Mouse (Mus musculus) cerebellum, postnatal 10 days (tissue): ENCODE data around the gene Cdc37.
"Not testable (repeated sequence)": the region's sequence is repeated elsewhere in the genome, so short reads cannot be mapped to it uniquely, and the experiment has no call there.

ENCODE experiments used
- DNase-seq, 2 experiments: peaks; one replicate each; pipeline ENCODE4 v3.0.0; 2021; ENCODE audit warnings: mixed read lengths in 2 of 2

Gene Cdc37

DNA sequence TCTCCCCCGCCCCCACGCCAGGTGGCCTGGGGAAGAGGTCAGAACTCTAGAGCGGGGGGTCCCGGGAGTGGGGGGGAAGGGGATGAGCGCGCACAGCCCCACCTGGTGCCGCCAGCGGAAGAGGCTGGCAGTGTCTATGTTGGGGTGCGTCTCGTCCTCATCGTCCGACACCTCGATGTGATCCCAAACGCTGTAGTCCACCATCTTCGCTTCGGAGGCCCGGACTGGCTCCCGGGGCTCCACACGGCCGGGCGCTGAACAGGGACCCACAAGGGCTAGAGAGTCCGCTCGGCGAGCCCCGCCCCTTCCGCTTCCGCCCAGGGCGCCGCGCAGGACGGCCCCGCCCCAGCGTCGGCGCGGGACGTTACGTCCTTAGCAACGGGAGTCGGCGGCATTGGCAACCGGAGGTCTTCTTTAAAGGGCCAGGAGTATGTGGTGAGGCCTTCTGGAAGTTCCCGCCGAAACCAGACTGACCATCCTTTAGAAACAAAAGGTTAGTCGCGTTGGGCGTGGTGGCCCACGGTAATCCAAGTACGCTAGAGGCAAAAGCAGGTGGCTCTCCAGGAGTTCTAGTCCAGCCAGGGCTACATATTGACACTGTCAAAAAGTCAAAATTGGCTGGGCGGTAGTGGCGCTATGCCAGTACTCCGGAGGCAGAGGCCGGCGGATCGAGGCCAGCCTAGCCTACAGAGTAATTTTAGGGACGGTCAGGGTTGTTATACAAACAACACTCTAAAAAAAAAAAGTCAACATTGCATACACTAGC lies at the start of gene Cdc37:
TSS of gene Cdc37 (minus strand) at position 329 of the 766 bp plus-strand sequence.
- peak; percentile 97 for DNase-seq

DNA sequence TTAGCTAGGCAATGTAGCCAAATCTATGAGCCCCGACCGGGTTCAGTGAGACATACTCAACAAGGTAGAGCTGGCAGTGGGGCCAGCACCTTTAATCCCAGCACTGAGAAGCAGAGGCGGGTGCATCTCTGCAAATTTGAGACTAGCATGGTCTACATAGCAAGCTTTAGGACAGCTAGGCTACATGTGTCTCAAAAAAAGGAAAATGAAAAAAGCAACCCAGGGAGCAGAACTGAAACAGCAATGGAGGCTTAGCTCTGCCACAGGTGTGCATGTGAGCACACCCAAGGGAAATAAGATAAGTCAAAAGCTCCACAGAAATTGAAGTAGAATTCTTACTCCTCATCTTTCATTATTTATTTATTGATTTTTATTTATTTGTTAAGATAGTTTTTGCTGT lies 49.2 kb upstream of the Cdc37 start:
- no peak for DNase-seq

DNA sequence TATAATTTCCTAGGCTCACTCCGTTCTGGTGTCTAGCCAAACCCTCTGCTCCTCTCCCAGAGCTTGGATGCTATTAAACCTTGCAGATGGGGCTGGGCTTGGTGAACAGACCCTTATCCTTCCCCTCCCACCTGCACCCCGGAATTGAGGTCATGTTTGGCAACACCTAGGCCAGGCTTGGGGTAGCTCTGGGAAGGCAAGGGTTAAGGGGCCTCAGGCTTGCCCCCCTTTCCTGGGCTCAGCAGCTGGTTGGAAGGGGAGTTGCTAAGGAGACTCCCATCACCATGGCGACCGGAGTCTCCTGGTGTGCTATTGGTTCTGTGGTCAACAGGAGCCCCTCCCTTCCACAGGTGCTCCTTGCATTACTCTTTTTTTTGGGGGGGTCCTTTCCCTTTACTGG lies 48.2 kb upstream of the Cdc37 start:
- peak; percentile 83 to 87 for DNase-seq

DNA sequence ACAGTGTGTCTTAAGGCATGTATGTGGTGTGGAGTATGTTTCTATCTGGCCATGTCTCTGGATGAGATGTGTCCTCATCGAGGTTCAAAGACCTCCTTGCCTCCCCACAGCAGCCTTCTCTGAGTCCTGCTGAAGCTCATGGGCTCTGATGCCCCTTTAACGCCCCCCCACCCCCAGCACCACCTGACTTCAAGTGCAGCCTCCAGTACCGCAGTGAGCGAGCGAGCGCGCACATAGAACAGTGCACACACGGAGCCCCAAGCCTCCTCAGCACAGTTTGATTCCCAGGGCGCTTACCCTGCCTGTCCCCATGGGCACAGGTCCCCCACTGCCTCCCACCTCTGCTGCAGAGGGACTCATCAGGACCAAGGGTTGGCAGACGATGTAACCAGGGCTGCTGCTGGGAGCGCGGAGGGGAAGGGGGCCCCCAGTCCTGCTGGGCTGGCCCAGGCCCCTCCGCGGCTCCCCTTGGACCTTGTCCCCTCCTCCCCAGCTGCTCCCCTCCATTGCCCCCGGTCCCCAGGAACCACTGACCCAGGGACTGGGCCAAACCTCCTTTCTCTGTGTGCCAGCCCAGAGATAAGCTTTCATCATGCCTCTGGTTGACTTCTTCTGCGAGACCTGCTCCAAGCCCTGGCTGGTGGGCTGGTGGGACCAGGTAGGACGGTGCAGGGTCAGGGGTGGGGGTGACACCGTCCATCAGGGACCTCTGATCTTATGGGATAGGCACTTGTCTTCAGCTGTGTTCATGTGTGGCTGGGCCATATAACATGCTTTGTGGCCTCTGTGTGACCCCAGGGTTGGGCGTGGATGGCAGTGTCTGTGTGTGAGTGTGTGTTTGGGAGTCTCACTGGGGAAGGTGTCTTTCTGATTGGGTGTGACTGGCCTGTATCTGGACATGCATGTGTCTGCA lies 47.0 kb upstream of the Cdc37 start:
- DNase-seq = peak; percentile 80 to 83

DNA sequence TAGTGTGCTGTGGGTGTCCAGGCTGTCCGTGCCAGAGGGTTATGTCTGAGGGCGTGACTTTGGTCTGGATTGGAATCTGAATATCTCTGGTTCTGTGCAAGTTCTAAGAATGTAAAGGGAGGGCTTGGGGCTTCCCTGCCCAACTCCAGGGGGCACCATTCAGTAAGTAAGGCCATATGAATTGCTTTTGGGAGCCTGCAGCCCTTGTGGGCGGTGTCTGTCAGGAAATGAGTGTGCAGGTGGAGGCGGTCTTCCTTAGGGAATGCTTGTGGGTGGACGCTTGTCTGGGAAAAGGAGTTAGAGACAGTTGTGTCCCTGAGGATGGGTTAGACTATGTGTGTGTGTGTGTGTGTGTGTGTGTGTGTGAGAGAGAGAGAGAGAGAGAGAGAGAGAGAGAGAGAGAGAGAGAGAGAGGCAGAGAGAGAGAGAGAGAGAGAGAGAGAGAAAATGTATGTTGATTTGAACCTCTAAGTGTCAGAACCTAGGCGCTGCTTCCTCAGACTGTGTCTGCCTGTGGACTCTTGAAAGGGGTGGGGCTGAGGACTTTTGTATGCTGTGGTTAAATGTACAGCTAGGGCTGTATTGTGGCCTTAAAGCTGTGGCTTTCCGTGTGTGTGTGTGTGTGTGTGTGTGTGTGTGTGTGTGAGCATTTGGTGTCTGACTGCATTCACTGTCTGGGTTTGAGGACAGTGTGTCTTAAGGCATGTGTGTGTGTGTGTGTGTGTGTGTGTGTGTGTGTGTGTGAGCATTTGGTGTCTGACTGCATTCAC lies 46.1 kb upstream of the Cdc37 start:
- not testable (repeated sequence) for DNase-seq

DNA sequence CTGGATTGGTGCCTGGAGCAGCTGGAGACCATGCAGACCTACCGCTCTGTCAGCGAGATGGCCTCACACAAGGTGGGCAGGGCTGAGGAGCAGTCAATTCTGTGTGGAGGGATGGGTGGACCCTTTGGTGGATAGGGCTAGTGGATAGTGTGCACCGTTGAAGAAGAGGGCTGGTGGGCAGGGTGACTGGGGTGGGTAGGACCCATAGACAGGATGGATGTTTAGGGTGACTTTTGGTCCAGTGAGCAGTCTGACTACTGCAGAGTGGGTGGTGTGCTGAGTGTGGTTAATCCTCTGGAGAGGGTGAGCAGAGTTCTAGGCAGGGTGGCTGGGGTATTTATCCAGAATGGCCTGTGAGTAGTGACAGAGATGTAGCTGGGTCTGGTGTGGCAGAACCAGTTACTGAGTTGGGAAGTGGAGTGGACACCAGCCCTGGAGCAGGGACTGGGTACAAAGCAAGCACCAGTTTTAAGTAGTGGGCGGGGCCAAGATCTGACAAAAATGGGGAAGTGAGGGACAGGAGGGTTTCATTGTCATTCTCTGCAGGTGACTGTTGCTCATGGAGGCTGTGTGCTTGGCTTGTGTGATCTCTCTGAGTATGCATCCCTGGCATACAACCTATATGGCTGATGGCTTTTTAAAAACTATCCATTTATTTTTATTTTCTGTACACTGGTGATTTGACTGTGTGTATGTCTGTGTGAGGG lies 45.2 kb upstream of the Cdc37 start:
- DNase-seq = no peak

DNA sequence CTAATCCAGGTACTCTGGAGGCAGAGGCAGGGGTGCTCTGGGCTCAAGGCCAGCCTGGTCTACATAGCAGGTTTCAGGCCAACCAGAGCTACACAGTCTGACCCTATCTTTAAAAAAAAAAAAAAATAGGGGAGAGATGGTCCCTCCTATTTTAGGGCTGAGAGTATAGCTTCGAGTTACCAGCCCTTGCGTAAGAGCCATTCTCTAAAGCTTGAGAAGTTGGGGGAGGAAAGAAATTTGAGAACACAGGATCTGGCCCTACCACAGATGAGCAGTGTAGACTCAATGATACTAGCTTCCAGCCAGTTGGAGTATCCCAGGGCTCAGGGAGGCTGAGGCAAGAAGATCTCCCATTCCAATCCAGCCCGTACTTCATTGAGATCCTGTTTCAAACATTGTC lies 44.0 kb upstream of the Cdc37 start:
- no peak for DNase-seq

DNA sequence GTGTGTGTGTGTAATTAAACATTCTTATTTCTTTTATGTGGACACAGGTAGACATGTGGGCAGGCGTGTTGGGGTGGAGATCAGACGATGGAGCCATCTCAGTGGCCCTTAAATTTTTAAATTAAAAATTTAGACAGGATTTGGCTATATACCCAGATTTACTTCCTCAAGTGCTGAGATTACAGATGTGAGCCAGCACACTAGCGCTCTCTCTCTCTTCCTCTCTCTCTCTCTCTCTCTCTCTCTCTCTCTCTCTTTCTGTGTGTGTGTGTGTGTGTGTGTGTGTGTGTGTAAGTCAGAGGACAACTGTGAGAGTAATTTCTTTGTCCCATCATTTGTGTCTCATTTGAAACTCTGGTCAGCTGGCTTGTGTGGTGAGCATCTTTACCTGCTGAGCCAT lies 40.9 kb upstream of the Cdc37 start:
- no peak for DNase-seq

DNA sequence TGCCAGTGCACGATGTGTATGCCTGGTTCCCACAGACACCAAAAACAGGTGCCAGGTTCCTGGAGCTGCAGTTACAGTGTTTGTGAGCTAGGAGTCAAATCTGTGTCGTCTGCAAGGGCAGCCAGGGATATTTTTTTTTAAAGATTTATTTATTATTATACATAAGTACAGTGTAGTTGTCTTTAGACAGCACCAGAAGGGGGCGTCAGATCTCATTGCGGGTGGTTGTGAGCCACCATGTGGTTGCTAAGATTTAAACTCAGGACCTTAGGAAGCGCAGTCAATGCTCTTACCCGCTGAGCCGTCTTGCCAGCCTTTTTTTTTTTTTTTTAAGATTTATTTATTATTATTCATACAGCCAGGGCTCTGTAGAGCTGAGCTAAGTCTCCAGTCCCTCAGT lies 40.1 kb upstream of the Cdc37 start:
- peak; percentile 54 to 65 for DNase-seq

DNA sequence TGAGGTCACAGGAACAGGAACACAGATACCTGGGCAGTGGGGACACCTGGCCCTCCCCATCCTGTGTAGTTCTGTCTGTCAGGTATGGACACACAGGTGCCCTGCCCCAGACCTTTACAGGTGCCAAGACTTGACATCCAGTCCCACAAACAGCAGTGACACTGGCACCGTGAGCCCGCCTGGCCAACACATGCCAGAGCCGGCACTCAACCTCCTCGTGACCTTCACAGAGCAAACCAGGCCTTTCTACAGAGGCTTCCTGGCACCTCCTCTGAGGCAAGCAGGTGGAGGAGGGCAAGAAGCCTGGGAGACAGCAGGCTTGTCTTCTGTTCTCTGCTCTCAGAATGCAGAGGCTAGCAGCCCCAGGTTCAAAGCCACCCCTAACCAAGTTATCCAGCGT lies 35.7 kb upstream of the Cdc37 start:
- DNase-seq = peak; percentile 55 to 66

DNA sequence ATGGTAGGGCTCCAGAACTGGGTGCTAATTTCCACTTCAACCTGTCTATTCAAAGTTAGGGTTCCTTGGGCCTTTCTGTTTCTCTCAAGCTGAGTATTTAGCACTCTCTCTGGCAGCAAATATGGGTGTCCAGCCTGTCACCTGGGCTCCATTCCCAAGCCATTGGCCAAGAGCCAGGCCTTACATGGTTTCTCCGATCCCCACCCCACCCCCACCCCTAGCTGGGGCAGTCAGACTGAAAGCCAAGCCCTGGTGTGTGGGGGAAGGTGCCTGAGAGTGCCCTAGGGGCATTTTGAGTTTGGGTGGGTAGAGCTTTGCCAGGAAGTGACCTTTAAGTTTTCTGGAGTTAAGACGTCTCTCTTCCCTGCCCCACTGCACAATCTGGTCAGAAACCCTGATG lies 35.0 kb upstream of the Cdc37 start:
- DNase-seq = peak; percentile 96

DNA sequence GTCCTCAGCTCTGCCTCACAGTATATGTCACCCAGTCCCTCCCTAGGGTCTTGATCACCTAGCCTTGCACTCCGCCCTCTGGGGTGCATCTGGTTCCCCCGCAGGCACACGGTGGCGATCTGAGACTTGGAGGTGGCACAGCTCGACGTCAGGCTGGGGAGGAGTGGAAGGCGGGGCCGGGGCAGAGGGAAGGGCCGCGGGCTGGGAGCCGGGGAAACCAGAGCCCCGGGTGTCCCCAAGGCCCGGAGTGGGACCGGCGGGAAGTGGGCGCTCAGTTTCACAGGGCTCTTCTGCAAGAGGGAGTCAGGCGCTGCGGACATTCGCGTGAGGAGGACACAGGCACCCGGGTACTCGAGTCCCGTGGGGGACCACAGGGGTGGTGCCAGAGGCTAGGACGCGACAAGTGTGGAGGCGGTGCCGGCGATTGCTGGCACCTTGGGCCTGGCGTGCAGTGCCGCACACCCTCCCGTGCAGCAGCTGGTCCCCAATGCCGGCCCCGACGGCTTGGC lies 34.2 kb upstream of the Cdc37 start:
- peak; percentile 52 to 55 for DNase-seq

DNA sequence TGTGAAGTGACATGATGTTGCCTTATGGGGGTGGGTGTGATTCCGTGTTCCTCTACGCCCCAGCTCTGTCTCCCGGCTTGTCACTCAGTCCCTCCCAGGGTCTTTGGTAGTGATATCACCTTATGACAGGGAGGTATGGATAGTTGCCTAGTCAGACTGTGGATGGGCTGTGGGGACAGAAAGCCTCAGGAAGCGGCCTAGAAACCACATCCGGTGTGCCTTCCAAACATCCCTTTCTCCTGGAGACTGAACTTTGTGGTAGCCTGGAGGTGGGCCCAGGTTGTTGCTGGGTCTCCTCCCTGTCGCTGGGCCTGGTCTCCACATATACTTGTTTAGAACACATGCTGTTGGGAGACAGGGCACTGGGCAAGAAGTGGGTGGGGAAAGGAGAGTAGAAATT lies 33.6 kb upstream of the Cdc37 start:
- DNase-seq = no peak

DNA sequence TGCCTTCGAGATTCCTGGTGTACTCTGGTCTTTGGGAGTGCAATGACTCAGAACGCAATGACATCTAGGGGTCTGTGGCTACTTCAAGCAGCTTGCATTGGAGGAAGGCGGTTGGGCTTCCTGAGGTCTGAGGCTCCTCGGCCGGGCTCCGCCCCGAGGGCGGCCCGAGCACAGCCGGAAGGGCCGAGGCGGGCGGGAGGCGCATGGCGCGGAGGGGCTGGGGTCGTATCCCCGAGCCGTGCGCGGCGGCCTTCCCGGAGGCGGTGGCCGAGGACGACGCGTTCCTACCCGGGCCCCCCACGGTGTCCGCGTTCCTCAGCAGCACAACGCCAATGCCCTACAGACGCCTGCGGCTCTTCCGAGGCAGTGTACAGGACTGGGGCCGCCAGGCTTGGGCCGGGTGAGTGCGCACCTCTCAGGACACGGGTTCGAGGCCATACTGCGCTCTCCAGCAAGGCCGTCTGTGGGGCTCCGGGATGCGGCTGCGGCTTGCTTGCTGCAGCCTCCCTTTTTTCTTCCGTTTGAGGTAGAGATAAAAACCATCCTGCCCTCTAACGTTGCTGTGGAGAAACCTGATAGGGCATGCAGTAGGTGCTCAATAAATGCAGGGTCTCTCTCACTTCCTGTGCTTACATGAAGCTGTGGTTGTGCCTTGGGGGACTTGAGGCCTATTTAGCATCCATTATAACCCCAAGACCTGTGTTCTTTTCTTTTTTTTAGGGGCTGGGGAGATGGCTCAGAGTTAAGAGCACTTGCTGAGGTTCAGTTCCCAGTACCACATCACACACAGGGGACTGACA lies 31.8 kb upstream of the Cdc37 start:
- DNase-seq = peak; percentile 26 to 30

DNA sequence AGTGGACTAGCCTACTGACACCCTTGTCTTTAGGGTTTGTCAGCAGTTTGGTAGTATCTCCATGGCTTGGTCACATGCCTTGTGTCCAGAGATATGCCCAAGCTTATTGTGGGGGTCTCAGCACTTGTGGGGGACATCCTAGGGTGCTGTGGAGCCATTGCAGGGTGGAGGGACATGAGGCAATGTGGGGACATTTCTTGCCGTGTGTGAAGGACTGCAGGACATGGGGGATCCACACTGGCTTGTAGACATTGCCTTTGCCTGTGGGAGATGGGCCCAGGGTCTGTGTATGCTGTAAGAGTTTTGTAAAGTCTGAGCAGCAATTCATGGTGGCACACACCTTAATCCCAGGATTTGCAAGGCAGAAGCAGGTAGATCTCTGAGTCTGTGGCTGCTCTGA lies 31.1 kb upstream of the Cdc37 start:
- DNase-seq = no peak

DNA sequence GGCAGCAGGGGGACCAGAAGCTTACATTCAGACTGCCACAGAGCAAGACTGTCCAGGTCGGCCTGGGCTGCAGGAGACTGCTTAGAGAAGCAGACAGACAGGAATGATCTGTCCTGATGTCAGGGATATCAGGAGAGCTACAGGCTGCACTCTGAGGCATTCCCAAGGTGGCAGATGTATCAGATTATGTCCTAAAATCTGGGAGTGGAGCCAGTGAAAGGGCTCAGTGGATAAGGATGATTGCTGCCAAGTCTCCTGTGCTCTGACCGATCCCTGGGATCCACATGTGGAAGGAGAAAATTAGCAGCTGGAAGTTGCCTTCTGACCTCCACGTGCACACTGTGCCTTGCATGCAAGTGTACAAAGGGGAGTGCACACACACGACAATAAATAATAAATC lies 30.6 kb upstream of the Cdc37 start:
- DNase-seq = peak in 1 of 2 experiments; percentile 23

DNA sequence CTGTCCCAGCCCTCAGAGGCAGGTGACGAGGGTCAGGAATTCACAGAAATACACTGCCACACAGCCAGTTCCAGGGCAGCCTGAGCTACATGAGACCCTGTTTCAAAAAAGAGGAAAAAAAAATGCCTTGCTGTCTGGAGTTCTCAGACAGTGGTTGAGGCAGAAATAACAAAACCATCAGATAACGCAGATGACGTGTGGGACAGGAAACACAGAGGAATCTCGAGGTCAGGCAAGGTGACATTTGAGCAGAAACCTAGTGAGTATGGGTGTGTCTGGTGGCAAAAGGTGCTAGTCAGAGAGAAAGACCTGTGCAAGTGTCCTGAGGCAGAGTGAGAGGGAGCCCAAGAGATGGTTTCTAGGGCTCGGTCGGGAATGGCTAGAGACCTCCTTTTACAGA lies 22.6 kb upstream of the Cdc37 start:
- no peak for DNase-seq

DNA sequence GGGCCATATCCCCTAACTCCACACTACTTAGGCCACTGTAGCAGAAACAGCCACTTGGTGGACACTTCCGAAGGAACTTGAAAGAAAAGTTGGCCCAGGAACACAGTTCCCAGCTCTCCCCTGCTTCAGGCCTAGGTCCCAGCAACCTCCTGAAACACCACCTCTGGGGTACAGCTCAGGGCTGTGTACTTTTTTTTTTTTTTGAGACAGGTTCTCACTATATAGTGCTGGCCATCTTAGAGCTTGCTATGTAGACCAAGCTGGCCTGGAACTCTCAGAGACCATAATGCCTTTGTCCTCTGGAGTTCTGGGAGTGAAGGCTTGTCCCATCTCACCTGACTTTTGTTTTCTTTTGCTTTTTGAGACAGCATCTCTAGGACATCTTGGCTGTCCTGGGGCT lies 19.4 kb upstream of the Cdc37 start:
- no peak for DNase-seq

DNA sequence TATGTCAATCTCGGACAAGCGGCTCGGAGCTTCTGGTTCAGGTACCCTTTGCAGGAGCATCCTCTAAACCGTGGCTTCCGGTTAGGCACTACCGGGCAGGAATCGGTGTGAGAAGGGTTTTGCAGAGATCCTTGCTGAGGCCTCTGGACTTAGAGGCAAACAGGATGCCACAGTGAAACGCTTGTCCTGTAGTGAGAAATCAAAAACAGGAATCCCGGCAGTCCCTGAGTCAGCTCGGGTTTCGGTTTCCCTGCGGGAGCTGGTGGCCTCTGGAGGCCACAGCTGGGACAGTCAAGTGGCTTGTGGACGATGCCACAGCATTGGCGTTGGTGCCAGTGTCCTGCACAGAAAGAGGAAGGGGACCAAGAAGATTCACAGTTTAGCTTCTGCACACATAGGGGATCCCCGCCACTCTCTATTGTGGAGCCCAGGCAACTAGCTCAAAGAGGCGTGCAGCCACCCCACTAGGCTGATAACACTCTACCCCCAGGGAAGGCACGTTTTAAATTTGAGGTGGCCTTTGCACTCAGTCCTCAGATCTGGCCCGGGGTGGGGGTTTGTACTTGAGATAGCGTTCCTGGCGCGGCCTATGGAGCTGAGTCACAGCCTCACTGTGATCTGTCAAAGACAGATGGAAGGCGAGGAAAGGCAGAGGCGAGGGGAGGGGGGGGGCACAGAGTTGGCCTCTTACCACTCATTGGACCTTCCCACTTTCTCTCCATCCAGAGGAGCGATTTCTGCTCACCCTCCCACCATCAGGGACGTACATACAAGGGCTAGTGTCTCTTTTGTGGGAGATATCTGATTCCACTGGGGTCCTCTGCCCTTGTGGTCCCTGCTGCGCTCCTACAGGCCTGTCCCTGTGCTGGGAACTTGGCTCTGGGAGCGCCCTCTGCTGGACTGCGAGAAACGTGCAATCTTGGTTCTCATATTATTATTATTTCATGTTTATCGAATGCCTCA lies 18.7 kb upstream of the Cdc37 start:
- DNase-seq = peak; percentile 86 to 87
